Mouse (Mus musculus): ENCODE measurements around the gene Ushbp1. TPM values are rescaled to one million over a fixed set of nuclear protein-coding genes. Genes with fewer than 3 reads are reported as not detected.

The Ushbp1 gene
- 56.1 and 192 TPM in 2 replicates for polyA plus RNA-seq (2012; rRNA removed; ENCODE audit: low replicate concordance)

DNA sequence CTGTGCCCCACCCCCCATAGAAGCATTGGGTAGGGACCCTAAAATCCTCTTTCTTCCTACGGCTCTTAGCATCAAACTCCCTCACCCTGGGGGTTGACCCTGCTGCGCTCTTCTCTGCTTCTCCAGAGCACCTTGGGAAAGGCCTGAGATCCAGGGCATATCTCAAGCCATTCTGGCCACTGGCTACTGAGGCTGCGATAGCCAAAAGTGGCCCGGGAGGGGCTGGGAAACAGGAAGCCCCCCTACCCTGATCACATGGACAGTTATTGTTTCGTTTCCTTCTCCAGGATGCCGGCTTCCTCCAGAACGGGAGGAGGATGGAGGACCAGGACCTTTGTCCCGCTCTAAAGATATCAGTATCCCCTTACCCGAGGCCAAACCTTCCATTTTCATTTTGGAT, at the start of gene Ushbp1:
Gene Ushbp1 (minus strand): TSS at position 174 of the 400 bp plus-strand sequence.

DNA sequence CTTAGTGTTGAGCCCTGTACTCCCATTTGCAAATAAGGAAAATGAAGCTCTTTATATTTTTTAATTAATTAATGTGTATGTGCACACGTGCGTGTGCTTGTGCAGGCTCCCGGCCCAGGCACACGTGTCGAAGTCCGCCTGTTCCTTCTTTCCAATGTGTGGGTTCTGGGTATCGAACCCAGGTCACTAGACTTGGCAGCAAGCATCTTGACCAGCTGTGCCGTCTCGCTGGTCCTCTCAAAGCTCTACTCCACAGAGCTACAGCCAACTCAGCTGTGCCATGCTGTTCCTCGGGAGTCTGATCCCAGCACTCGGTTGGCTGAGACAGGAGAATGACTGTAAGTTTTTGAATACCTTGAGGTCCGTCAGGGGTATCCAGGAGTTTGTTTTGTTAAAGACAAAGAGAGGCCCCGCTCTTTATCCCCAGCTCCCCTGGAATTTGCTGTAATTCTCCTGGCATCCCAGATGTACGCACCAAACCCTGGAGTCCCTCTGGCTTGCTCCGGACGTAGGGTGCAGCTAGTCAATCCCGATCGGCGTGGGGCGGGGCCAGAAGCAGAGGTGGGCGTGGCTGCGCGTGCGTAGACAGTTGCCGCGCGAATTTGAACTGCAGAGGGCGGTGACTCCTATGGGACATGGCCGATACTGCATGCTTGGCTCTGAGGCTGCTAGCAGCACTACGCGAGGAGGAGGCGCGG, 9.9 kb upstream of the Ushbp1 start, which contains the start of gene Ankle1:
Gene Ankle1 (plus strand): TSS at position 610 of the 698 bp plus-strand sequence.

DNA sequence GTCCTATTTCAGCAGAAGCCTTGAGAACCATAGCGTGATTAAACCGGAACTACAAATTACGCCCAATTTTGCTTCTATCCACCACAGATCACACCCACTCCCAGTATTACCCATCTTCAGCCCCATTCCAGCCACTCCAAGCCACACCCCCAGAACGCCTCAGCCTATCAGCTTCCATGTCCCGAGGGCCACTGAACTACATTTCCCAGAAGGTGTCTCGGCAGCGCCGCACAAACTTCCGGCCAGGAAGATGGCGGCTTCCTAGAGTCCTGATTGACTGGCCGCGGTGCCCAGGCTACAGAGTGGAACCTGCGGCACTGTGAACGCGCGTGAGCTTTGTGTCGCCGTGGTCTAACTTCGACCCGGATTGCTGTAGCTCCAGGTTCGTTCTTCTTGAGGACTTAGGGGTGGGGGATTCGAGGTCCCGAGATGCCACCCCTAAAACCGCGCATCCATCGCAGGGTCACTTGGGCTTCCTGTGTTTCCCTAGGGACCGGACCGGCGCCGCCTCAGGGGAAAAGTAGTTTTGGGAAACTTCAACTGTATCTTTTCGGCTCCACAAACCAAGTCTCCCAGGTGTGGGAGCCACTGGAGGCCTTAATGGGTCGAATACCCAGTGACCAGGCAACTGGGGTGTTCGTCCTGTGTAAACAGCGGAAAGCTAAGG, 1.2 kb upstream of the Ushbp1 start, which contains the start of gene Babam1:
Gene Babam1 (plus strand): TSS at position 223 of the 667 bp plus-strand sequence.

DNA sequence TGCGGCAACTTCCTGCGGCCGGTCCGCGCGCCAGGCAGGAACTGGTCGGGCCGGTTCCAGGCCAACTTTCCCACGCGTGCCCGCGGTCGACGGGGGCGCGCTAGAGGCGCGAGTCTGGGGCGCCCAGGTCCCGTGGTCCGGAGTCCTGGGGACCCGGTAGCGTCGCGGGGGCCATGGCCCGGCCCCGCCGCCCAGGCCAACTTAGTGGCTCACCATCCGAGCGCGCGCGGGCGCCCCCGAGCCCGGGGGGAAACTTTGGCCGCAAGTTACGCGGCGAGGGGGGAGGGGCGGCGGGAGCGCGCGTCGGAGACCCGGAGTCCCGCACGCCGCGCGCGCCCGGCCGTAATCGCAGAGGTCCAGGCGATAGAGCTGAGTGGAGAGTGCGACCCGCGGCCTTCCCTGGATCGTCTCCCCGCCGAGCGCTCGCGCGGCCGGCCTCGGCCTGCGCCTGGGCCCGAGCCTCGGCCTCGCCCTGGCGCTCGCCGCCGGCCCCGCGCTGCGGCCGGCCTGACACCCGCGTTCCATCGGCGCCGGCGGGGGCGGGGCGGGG, 14.1 kb downstream of the Ushbp1 start, which contains the start of gene Nr2f6:
Gene Nr2f6 (minus strand): TSS at position 540 of the 550 bp plus-strand sequence.

DNA sequence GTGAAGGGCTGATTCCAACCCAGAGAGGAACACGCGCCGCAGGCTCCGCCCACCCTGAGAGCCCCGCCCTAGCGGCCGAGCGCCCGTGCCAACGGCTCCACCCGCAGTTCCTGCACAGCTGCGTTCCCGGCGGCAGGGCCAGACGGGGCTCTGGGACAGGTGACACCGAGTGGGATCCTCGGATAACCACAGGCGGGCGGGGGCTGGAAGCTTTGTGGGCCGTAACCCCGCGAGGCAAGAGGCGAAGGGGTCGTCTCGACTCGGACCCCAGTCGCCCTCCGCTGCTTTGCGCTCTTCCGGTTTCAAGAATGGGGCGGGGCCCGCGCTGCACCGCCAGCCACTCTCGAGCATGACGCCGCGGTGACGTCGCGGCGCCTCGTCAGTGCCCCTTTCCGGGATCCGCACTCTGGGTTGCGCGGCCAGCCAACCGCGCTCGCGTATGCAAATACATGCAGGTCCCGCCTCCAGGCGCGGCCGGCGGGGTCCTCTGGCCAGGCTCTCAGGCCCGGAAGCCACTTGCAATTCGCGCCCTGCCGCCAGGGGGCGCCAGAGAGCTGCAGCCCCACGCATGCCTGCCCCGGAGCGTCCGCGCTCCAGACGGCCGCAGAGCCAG, 24.3 kb downstream of the Ushbp1 start, which contains the start of gene Ocel1:
Gene Ocel1 (plus strand): TSS at position 63 of the 613 bp plus-strand sequence.

DNA sequence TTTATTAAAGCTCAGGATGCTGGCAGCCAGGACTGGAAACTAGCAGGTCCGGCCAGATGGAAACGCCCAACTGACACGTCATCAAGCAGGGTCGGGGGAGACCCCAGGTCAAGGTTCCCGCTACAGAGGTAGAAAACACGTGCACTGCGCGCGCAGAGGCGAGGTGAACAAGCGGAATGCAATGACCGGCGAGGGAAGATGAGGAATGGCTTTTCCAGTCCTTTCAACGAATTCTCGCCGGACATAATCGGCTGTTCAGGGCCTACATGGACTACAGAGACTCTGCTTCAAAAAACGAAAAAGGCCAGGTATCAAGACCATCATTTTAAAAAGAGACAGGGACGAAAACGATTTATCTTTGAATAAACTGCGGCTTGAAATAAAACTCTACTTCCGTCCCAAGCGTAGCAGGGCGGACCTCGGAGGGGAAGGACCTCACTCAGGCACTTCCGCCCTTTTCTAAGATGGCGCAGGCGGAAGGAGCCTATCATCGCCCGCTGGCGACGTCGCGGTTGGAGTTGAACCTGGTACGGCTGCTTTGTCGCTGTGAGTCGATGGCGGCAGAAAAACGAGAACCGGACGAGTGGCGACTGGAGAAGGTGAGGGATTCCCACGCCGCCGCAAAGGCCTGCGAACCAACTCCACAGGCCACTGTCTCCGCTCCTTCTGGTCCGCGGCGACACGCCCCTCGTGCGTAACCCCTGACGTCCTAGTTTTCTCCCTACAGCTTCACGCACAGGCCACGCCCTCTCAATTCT, 28.7 kb downstream of the Ushbp1 start, which contains the start of gene Use1:
Gene Use1 (plus strand): TSS at position 78 of the 758 bp plus-strand sequence.

Other genes with a start within 250 kb of the Ushbp1 start
- gene Myo9b, start 123.1 kb downstream of the Ushbp1 start, polyA plus RNA-seq (2012; rRNA removed; ENCODE audit: low replicate concordance): 19.0 and 40.2 TPM in 2 replicates
- 4.6 and 9.8 TPM in 2 replicates for gene Haus8, start 122.9 kb downstream of the Ushbp1 start, polyA plus RNA-seq (2012; rRNA removed; ENCODE audit: low replicate concordance)
- gene Use1, start 29.0 kb downstream of the Ushbp1 start, polyA plus RNA-seq (2012; rRNA removed; ENCODE audit: low replicate concordance): 105 and 142 TPM in 2 replicates
- gene Ocel1, start 24.5 kb downstream of the Ushbp1 start, polyA plus RNA-seq (2012; rRNA removed; ENCODE audit: low replicate concordance): 11.9 and 19.6 TPM in 2 replicates
- 68.1 and 206 TPM in 2 replicates for gene Nr2f6, start 13.8 kb downstream of the Ushbp1 start, polyA plus RNA-seq (2012; rRNA removed; ENCODE audit: low replicate concordance)
- 106 and 146 TPM in 2 replicates for gene Babam1, start 1.1 kb upstream of the Ushbp1 start, polyA plus RNA-seq (2012; rRNA removed; ENCODE audit: low replicate concordance)
- 0.79 and 10.8 TPM in 2 replicates for gene Ankle1, start 10.2 kb upstream of the Ushbp1 start, polyA plus RNA-seq (2012; rRNA removed; ENCODE audit: low replicate concordance)
- 14.1 and 59.1 TPM in 2 replicates for gene Abhd8, start 67.9 kb upstream of the Ushbp1 start, polyA plus RNA-seq (2012; rRNA removed; ENCODE audit: low replicate concordance)
- gene Mrpl34, start 69.2 kb upstream of the Ushbp1 start, polyA plus RNA-seq (2012; rRNA removed; ENCODE audit: low replicate concordance): 81.9 and 83.9 TPM in 2 replicates
- gene Dda1, start 73.4 kb upstream of the Ushbp1 start, polyA plus RNA-seq (2012; rRNA removed; ENCODE audit: low replicate concordance): 93.2 and 103 TPM in 2 replicates
- gene Ano8, start 90.2 kb upstream of the Ushbp1 start, polyA plus RNA-seq (2012; rRNA removed; ENCODE audit: low replicate concordance): 28.7 and 33.8 TPM in 2 replicates
- gene Gtpbp3, start 92.3 kb upstream of the Ushbp1 start, polyA plus RNA-seq (2012; rRNA removed; ENCODE audit: low replicate concordance): 22.1 and 42.5 TPM in 2 replicates
- gene Plvap, start 116.0 kb upstream of the Ushbp1 start, polyA plus RNA-seq (2012; rRNA removed; ENCODE audit: low replicate concordance): 129 and 167 TPM in 2 replicates
- gene Ccdc194, start 129.9 kb upstream of the Ushbp1 start, polyA plus RNA-seq (2012; rRNA removed; ENCODE audit: low replicate concordance): 0.40 and 0.95 TPM in 2 replicates
- gene Bst2, start 141.7 kb upstream of the Ushbp1 start, polyA plus RNA-seq (2012; rRNA removed; ENCODE audit: low replicate concordance): 275 and 658 TPM in 2 replicates
- gene Mvb12a, start 147.1 kb upstream of the Ushbp1 start, polyA plus RNA-seq (2012; rRNA removed; ENCODE audit: low replicate concordance): 76.0 and 183 TPM in 2 replicates
- gene Tmem221, start 163.1 kb upstream of the Ushbp1 start, polyA plus RNA-seq (2012; rRNA removed; ENCODE audit: low replicate concordance): 0.99 and 11.3 TPM in 2 replicates
- gene Nxnl1, start 170.8 kb upstream of the Ushbp1 start, polyA plus RNA-seq (2012; rRNA removed; ENCODE audit: low replicate concordance): 0.68 and 2.1 TPM in 2 replicates
- gene Slc27a1, start 173.1 kb upstream of the Ushbp1 start, polyA plus RNA-seq (2012; rRNA removed; ENCODE audit: low replicate concordance): 501 and 576 TPM in 2 replicates
- 133 and 189 TPM in 2 replicates for gene Pgls, start 196.4 kb upstream of the Ushbp1 start, polyA plus RNA-seq (2012; rRNA removed; ENCODE audit: low replicate concordance)
- 5.0 and 6.6 TPM in 2 replicates for gene Fam129c, start 201.8 kb upstream of the Ushbp1 start, polyA plus RNA-seq (2012; rRNA removed; ENCODE audit: low replicate concordance)
- 132 and 266 TPM in 2 replicates for gene Colgalt1, start 215.2 kb upstream of the Ushbp1 start, polyA plus RNA-seq (2012; rRNA removed; ENCODE audit: low replicate concordance)

Data from subcutaneous adipose tissue, adult 2 months (tissue).